Mouse (Mus musculus): ENCODE data around the gene Tmem164. TPM values are rescaled to one million over a fixed set of nuclear protein-coding genes. Genes with fewer than 3 reads are reported as not detected.

The Tmem164 gene
- total RNA-seq, 2 experiments from 2014 or later: 12.2 to 18.6 TPM

GRCm38 (mm10) chrX:142818057-142818682 is 137.0 kb downstream of the Tmem164 start:
- ATAC-seq (replicated peaks; ENCODE audit: low FRiP score, poor library complexity, severe bottlenecking): peak; percentile 82

- no peak for ATAC-seq (replicated peaks; ENCODE audit: low FRiP score, poor library complexity, severe bottlenecking)
Measured at GRCm38 (mm10) chrX:142821239-142821638, 140.0 kb downstream of the Tmem164 start.

- no peak for ATAC-seq (replicated peaks; ENCODE audit: low FRiP score, poor library complexity, severe bottlenecking)
Measured at GRCm38 (mm10) chrX:142821846-142822245, 140.6 kb downstream of the Tmem164 start.

- ATAC-seq (replicated peaks; ENCODE audit: low FRiP score, poor library complexity, severe bottlenecking): no peak
Measured at GRCm38 (mm10) chrX:142825309-142825708, 144.1 kb downstream of the Tmem164 start.

- no peak for ATAC-seq (replicated peaks; ENCODE audit: low FRiP score, poor library complexity, severe bottlenecking)
Measured at GRCm38 (mm10) chrX:142827644-142828043, 146.4 kb downstream of the Tmem164 start.

GRCm38 (mm10) chrX:142828184-142828908 is 147.1 kb downstream of the Tmem164 start:
- no peak for ATAC-seq (replicated peaks; ENCODE audit: low FRiP score, poor library complexity, severe bottlenecking)

GRCm38 (mm10) chrX:142829267-142829666 is 148.1 kb downstream of the Tmem164 start:
- no peak for ATAC-seq (replicated peaks; ENCODE audit: low FRiP score, poor library complexity, severe bottlenecking)

- ATAC-seq (replicated peaks; ENCODE audit: low FRiP score, poor library complexity, severe bottlenecking): no peak
Measured at GRCm38 (mm10) chrX:142829866-142830470, 148.8 kb downstream of the Tmem164 start.

- ATAC-seq (replicated peaks; ENCODE audit: low FRiP score, poor library complexity, severe bottlenecking): no peak
Measured at GRCm38 (mm10) chrX:142830572-142830971, 149.4 kb downstream of the Tmem164 start.

GRCm38 (mm10) chrX:142832221-142832620 is 151.0 kb downstream of the Tmem164 start:
- no peak for ATAC-seq (replicated peaks; ENCODE audit: low FRiP score, poor library complexity, severe bottlenecking)

GRCm38 (mm10) chrX:142833164-142833796 is 152.1 kb downstream of the Tmem164 start:
- ATAC-seq (replicated peaks; ENCODE audit: low FRiP score, poor library complexity, severe bottlenecking): no peak

GRCm38 (mm10) chrX:142834807-142835206 is 153.6 kb downstream of the Tmem164 start:
- ATAC-seq (replicated peaks; ENCODE audit: low FRiP score, poor library complexity, severe bottlenecking): no peak

- ATAC-seq (replicated peaks; ENCODE audit: low FRiP score, poor library complexity, severe bottlenecking): no peak
Measured at GRCm38 (mm10) chrX:142836399-142836798, 155.2 kb downstream of the Tmem164 start.

- ATAC-seq (replicated peaks; ENCODE audit: low FRiP score, poor library complexity, severe bottlenecking): no peak
Measured at GRCm38 (mm10) chrX:142837316-142837715, 156.1 kb downstream of the Tmem164 start.

GRCm38 (mm10) chrX:142838841-142839240 is 157.6 kb downstream of the Tmem164 start:
- no peak for ATAC-seq (replicated peaks; ENCODE audit: low FRiP score, poor library complexity, severe bottlenecking)

GRCm38 (mm10) chrX:142839411-142839810 is 158.2 kb downstream of the Tmem164 start:
- no peak for ATAC-seq (replicated peaks; ENCODE audit: low FRiP score, poor library complexity, severe bottlenecking)

GRCm38 (mm10) chrX:142841916-142842315 is 160.7 kb downstream of the Tmem164 start:
- no peak for ATAC-seq (replicated peaks; ENCODE audit: low FRiP score, poor library complexity, severe bottlenecking)

GRCm38 (mm10) chrX:142846266-142846665 is 165.1 kb downstream of the Tmem164 start:
- no peak for ATAC-seq (replicated peaks; ENCODE audit: low FRiP score, poor library complexity, severe bottlenecking)

GRCm38 (mm10) chrX:142848032-142848431 is 166.8 kb downstream of the Tmem164 start:
- ATAC-seq (replicated peaks; ENCODE audit: low FRiP score, poor library complexity, severe bottlenecking): no peak

GRCm38 (mm10) chrX:142869844-142870243 is 188.6 kb downstream of the Tmem164 start:
- ATAC-seq (replicated peaks; ENCODE audit: low FRiP score, poor library complexity, severe bottlenecking): no peak

GRCm38 (mm10) chrX:142882255-142882654 is 201.0 kb downstream of the Tmem164 start:
- no peak for ATAC-seq (replicated peaks; ENCODE audit: low FRiP score, poor library complexity, severe bottlenecking)

All from erythroblast, adult 5-6 weeks (primary cell).